Mouse (Mus musculus) lung, postnatal 25 days (tissue): ENCODE measurements around the gene Mphosph6.

Experiments
- DNase-seq: peaks from one replicate; pipeline ENCODE4 v3.0.0; 2022; ENCODE audit warnings: low spot score

The Mphosph6 gene

GRCm38 (mm10) chr8:117801443-117802298 is at the start of gene Mphosph6:
Mphosph6 (minus strand) TSS chr8:117801943.
- peak; percentile 95 for DNase-seq

GRCm38 (mm10) chr8:117850420-117850819 is 48.7 kb upstream of the Mphosph6 start:
- no peak for DNase-seq

GRCm38 (mm10) chr8:117847865-117848264 is 46.1 kb upstream of the Mphosph6 start:
- no peak for DNase-seq

DNA sequence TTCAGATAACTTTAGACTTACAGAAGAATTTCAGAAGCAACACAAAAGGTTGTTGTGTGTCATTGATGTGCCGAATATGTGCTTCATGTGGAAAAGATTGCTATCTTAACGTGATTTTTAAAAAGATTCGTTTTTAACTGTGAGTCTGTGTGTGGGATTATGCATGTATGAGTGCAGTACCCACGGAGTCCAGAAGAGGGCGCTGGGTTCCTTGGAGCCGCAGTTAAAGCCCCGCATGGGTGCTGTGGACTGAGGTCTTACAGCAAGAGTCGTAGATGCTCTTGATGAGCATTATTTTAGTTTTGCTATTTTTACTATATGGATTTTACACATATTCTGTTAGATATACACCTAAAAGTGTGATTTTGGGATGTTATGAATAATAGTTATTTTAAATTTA is 42.0 kb upstream of the Mphosph6 start:
- DNase-seq, result no peak

- no peak for DNase-seq
Observed at GRCm38 (mm10) chr8:117813524-117813923, 11.8 kb upstream of the Mphosph6 start.

GRCm38 (mm10) chr8:117810676-117811075 is 8.9 kb upstream of the Mphosph6 start:
- DNase-seq, result no peak

DNA sequence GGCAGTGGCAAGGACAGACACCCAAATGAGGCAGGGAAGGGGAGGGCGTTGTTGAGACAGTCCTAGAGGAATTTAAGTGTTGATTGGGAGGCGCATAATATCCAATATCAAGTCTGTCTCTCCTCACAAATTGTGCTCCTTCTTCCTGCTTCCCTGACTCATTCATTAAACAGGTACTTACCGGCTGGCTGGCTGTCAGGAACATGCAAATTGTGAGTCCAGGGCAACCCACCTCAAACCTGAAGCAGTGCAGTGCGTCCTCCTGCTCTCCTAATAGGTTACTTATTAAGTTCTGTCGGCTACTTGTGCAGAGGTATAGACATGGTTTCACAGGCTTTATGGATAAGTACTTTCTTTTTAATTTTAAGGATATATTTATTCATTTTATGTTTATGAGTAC is 3.7 kb upstream of the Mphosph6 start:
- DNase-seq, result peak; percentile 48

DNA sequence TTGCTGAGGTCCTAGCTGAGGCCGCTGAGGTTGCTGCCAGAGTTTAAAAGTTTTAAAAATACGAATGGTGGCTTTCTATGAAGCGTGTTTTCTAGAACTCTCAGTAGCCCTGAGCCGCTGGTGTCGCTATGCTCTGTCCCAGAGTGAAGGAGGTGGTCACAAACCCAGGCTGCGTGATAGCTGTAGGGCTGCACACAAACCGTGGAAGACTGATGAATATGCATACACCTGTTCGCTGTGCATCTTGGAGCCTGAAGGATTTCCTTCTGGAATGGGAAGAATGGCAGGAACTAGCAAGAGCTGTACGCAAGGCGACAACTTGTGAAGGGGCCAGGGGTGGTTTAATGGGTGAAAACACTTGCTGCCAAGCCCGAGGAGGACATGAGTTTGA is 551 bp upstream of the Mphosph6 start:
- peak; percentile 21 for DNase-seq

- DNase-seq, result no peak
Observed at GRCm38 (mm10) chr8:117798066-117798465, 3.7 kb downstream of the Mphosph6 start.

GRCm38 (mm10) chr8:117796464-117796863 is 5.3 kb downstream of the Mphosph6 start:
- no peak for DNase-seq

GRCm38 (mm10) chr8:117794581-117794980 is 7.2 kb downstream of the Mphosph6 start:
- no peak for DNase-seq

DNA sequence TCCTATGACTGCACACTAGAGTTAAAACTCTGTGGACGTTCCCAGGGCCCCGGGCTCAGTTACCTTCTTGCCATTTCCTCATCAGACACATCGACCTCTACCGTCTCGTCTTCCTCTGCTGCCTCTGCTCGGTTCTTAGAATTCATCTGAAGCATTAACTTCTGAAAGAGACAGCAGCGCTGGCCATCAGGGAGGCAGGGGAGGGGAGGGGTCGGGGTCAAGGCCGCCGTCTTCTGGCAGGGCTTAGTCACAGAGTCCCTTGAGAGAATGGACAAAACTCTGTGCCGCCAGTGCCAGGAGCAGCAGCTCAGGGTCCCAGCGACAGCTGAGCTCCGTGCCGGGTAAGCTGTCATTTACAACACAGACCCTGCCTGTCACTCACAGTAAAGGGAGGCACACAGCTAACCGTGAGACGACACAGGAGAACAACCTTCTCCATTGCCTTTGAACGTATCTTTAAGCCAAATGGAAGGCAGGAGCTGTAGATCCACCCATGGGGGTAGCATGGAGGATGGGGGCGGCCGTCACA is 9.1 kb downstream of the Mphosph6 start:
- DNase-seq, result no peak

GRCm38 (mm10) chr8:117786428-117786827 is 15.3 kb downstream of the Mphosph6 start:
- no peak for DNase-seq

DNA sequence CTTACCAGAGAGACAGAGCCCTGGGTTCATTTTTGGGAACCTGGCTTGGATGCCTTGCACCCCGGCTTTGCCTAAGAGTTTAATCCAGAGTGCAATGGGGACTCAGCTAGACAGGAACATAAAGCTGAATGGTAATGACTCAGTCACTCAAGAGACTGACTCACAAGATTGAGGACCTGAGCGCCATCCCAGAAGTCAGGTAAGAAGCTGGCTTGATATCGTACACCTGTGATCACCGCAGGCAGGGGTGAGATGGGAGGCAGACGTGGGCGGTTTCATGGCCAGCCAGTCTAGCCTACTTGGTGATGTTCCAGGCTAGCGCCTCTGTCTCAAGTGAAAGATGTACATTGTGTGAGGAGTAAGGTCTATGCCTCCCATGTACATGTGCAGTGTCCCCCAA is 18.7 kb downstream of the Mphosph6 start:
- no peak for DNase-seq

- DNase-seq, result no peak
Observed at GRCm38 (mm10) chr8:117781375-117782129, 20.2 kb downstream of the Mphosph6 start.

- no peak for DNase-seq
Observed at GRCm38 (mm10) chr8:117779344-117779743, 22.4 kb downstream of the Mphosph6 start.

DNA sequence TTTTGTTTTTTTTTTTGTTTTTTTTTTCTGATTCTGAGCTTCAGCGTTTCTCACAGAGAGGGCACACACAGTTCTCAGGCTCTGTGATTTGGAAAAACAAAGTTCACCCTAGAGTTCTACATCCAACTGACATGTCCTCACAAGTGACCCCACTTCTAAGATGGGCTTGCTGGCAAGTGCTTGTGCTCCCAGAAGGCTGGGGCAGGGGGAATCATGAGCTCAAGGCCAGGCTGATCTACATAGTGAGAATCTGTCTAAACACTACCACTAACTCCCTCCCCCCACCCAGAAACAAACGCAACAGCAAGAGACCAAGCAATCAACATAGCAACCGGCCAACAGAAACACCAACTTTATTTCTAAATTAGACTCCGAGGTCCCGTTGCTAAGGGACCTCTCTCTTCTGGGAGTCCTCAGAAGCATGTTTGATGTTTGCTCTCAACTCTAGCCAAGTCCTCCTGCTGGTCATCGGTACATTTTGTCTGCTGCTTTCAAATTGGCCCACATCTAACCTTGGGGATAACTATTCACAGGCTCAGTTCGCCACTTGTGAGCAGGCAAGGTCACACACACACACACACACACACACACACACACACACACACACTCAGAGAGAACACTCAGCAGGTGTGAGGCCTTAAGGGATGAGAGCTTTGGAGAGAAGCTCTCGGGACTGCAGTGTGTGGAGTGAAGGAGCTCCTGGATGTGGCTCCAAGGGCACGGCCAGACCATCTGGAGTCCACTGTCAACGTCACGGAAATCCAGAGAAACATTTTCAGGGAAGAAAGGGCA is 23.0 kb downstream of the Mphosph6 start:
- DNase-seq, result no peak

DNA sequence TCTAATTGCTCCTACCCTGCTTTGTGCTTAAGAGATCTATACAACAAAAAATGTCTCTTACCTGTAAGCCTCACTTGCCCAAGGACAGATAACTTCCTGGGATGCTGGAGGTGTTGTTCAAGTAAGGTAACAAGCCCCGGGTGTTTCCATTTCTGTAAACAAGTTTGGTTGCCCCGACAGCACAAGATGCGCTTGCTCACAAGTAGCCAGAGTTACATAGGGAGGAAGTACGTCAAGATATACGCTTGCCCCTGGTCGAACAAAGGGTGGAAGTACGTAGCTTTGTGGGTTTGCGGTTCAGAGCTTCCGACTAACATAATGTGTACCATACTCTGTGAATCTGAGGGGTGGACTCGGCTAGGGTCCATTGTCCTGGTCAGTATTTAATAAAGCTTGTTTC is 25.7 kb downstream of the Mphosph6 start:
- no peak for DNase-seq

DNA sequence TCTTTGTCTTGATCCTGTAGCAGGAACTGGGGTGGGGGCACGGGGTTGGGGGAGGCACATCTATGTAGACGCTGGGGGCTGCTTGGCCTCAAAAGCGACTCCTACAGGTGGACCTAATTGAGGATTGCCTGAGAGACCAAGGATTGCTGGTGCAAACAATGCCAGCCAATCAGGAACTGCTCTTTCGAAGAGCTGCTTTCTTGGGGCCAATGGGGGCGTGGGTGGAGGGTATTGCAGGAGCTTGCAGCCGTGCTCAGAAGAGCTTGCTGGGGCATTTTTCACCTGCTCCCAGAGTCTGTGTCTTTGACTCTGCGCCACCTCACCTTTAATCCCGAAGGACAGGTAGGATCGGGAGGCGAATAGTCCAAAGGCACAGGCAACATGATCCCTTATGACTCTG is 26.1 kb downstream of the Mphosph6 start:
- no peak for DNase-seq

DNA sequence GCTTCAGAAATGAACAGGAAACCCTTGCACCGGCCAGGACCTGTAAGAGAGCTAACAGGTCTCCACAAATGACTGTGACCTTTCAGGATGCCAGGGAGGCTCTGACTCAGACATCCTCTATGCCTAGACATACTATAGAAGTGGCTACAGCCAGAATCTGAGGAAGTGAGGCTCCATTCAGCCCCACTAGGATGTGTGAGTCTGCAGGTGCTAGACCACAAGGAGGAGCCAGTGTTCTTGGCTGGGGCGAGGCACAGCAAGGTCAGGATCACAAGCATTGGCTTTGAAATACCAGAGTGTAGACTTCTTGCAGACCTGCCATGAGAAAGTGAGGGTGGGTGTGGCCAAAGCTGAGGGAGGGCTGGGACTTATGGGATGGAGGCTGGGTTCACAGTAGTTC is 29.1 kb downstream of the Mphosph6 start:
- DNase-seq, result peak; percentile 3

DNA sequence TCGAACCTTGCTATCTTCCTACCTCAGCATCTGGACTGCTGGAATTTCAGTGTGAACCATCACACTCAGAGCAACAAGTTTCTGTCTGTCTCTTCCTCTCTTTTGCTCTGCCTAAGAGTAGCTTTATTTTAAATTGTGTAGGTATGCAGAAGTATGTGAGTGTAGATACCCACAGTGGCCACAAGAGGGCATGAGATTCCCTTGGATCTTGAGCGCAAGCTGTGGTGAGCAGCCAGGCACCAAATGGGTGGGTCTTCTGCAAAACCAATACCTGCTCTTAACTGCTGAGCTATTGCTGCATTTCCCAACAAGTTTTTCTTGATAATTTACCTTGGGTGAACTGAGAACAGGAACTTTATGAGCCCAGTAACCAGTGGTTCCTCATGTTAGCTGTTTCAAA is 29.6 kb downstream of the Mphosph6 start:
- DNase-seq, result peak; percentile 32
